Mouse (Mus musculus) olfactory bulb, adult 2 months (tissue): ENCODE measurements at regions not wholly inside any gene's neighbourhood (a gene's known extent, or its start where the extent isn't known, plus 50 kb on each side); places are given as distances from the start of the nearest gene placed in this dataset.

Experiments
- CTCF ChIP-seq: fragments of 200-500 bp; IDR thresholded peaks from 2 replicates; pipeline ENCODE4 v1.5.1; 2012; ENCODE audit warnings: low read depth, mild to moderate bottlenecking, low read length, moderate library complexity; ENCODE audit not compliant: insufficient read depth
- POLR2A ChIP-seq: fragments of 200-500 bp; IDR thresholded peaks from 2 replicates; pipeline ENCODE4 v1.6.1; 2012; ENCODE audit warnings: mild to moderate bottlenecking, low read depth, low read length, moderate library complexity; ENCODE audit not compliant: insufficient read depth

DNA sequence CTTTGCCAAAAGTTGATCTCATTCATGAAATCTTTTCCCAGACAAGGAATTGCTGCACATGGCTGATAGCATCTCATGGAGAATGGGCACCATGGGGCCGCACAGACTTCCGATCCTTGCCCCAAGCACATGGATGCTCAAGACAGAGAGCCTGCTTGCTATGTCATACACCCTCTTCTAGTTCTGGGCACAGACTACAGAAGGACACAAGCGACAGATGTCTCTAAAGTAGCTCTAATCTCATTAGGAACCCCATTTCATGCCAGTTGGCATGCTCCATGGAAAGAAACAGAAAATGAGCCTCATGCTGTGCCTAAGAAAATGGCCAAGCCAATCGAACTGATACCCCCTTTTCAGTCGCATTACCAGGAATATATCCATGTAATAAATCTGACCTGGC is 149.3 kb downstream of the Efcab1 start:
- TF ChIP-seq CTCF (no peak), POLR2A (no peak)
